Mouse (Mus musculus) frontal cortex, postnatal 14 days (tissue): ENCODE measurements at regions not wholly inside any gene's neighbourhood (a gene's known extent, or its start where the extent isn't known, plus 50 kb on each side); places are given as distances from the start of the nearest gene placed in this dataset.

Source experiments
- DNase-seq, 2 experiments: peaks; one replicate each; pipeline ENCODE4 v3.0.0; 2022; ENCODE audit warnings: low spot score in 2 of 2

GRCm38 (mm10) chr1:128829536-128829935, 237.4 kb upstream of the Cxcr4 start:
- DNase-seq, result no peak

DNA sequence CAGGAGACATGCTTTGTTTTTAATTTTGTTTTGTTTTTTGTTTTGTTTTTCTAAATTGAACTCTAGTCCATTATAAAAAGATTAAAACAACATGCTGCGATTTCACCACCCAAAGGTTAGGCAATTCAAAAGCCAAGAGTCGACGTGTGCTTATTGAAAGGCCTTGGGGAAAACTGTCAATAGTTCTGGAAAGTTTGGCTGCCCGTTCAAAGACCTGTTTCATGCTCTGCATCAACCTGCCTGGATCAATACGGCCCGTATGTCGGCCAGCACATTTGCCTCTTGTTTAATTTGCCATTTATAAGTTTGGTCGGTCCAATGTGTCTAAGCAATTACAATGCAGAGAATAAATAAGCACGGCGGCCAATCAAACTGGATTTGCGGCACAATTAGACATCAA, 234.3 kb upstream of the Cxcr4 start:
- no peak for DNase-seq

DNA sequence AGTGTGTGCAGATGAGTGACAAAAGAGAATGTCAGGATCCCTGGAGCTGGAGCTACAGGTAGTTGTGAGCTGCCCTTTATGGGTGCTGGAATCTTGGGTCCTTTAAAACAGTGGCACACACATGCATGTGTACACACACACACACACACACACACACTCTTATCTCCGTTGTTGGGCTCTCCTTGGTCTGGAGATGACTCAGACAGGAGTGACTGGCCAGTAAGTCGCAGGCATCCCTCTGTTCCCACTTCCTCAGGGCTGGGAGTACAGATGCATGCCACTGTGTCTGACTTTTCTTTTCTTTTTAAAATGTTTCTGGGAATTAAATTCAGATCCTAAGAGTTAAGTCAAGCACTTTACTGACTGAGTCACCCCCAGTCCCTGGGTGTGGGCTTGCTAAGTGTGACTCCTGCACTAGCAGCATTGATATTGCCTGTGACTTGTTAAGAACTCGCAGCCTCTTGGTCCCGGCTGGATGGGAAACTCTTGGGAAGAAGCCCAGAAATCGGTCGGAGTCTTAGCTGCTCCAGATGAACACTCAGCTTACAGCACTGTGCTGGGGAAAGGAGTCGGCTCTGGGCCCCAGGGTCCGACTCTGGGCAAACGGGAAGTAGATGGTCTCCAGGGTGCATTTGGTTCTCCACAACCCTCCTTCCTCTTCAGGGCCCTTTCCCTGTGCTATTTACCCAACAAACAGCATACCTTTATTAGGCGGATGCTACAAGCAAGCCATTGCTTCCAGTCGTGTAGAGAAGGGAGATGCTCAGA, 233.0 kb upstream of the Cxcr4 start:
- DNase-seq, result no peak

GRCm38 (mm10) chr1:128824235-128824634, 232.1 kb upstream of the Cxcr4 start:
- DNase-seq, result peak; percentile 18 to 64

DNA sequence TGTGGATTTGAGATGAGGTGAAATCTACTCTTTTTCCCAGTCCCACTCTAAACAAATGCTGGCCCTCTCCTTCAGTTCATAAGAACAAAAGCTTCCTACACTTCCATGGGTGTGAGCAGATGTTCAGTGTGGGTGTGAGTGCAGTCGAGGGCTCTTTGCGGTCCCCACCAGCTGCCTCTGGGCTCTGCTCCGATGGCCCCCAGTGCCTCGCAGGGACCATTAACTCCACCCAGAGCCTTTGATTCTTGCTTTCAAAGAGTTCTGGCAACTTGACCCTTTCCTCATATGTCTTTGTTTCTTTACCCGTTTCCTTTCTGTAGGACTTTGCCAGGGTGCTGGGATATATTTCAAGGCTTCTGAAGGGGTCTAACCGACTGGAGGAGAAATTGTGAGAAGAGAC, 229.9 kb upstream of the Cxcr4 start:
- no peak for DNase-seq

DNA sequence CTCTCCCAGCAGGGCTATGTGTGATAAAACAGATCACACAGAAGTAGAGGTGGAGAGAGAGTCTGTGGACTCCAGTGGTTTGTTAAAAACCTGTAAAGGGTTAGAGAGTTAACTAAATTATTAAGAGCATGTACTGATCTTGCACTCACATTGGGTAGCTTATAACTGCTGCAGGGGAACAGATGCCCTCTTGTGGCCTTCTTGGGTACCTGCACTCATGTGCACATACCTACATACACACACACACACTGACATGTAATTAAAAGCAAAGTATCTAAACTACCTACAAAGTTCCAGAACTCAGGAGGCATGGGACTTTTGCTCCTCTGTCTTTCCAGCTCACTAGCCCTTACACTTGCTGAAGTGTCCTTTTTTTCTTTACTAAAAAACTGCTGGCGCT, 228.4 kb upstream of the Cxcr4 start:
- DNase-seq, result no peak

- DNase-seq, result no peak
Measured at GRCm38 (mm10) chr1:128819611-128820010, 227.5 kb upstream of the Cxcr4 start.

- no peak for DNase-seq
Measured at GRCm38 (mm10) chr1:128813379-128813778, 221.3 kb upstream of the Cxcr4 start.

DNA sequence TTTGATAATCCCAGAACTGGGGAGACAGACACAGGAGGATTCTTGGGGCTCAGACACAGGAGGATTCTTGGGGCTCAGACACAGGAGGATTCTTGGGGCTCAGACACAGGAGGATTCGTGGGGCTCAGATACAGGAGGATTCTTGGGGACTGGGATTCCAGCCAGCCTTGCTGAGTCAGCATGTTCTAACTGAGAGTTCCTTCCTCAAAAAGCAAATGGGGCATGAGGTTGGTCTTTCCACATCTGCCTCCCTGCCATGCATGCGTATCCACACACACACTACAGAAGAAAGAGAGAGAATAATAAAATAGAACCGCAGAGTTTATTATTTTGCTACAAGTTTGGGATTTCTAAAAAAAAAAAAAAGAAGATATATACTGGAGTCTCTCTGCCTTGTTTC, 218.8 kb upstream of the Cxcr4 start:
- DNase-seq, result no peak

- no peak for DNase-seq
Measured at GRCm38 (mm10) chr1:128810094-128810493, 218.0 kb upstream of the Cxcr4 start.

DNA sequence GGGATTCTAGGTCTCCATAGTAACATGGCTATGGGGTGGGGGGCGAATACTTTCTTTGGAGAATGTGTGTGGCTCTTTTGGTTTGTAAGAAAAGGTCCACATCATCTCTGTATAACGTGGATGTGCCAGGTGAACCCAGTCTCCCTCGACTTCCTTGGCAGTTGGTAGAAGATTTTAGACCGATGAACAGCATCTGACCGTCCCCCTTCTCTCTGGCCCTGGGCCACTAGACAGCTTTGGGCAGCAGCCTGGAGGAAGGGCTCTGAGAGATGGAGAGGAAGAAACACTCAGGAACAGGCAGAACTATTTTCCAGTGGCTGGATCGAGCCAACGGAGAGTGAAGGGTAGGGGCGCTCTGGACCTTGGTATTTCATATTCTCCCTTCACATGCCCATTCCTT, 217.5 kb upstream of the Cxcr4 start:
- DNase-seq, result no peak

DNA sequence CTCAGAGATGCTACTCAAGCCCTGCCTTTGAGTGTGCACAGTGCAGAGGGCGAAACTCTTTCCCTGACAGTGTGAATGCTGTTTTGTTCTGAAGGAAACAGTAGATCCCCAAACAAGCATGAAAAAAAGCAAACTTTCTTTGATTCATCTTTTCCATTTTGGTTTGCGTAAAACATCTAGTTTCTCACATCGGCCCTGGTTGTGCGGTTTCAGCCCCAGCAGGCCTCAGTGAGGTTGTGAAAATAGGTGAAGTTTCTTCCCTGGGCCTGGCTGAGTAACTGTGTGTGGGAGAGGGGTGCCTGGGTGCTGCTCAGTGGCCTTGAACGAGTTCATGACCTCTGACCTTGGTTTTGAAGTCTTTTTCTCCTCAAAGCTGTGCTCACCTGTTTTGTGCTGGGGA, 216.5 kb upstream of the Cxcr4 start:
- DNase-seq, result no peak

DNA sequence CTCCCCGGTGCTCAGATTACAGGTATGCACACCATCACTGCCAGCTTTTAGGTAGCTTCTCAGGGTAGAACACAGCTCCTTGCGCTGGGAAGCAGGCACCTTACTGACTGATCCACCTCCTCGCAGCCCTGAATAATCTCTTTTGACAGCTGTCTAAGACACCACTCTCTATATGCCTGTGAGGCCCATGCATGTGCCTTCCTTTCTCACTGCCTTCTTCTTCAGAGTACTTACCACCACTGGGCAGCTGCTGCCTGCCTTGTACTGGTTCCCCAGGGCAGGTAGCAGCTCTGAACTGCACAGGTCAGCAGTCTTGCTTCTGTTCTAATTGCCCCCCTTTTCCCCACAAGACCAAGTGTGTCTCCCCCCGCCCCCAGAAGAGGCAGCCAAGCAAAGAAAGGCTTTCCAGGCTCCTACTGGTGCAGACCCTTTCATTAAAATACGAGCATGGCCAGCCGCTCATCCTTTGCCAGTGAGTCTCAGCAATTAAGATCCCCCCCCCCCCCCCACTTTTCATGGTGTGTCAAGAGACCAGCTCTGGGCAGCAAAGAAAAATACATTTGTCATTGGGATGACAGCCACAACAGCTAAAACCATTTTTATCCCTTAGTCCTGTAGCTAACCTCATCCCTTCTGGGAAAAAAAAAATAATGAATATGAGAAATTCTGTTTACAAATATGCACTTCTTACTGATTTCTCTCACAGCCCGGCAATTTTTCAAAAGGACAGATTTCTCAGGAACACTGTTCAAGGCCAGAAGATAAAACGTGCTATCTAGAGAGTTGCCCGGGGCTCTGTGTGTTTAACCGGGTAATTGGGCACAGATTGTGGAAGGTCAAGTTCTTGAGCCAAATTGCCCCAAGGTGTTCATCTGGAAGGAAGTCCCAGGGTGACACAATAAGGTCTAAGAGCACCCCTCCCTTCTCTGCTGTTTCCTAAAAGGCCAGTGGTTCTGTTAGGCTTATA, 213.9 kb upstream of the Cxcr4 start:
- DNase-seq, result no peak

DNA sequence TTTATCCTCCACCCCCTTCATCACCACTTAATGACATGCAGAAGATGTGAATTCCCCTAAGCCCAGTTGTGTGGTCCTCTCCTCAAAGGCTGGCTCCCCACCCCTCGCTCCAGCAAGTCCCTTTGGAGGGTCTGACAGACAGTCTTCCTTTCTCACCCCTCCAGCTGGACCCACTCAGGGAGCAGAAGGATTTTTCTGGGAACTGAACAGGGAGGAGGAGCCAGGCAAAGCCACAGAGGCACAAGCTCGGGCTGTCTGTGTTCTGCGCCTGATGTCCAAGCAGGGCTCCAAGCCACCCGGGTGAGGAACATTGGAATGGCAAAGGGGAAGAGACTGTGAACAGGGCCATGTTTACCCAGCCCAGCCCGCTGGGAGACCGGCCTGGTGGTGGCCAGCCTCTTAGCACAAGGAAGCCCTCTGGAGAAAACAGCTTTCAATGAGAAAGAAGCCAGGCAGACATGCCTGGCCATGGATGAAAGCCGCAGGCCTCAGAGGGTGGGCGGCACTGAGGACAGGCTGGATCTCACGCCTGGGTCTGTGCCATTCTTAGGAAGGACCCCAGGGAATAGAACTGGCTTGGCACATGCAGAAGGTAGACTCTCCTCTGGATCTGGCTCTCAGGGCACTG, 211.5 kb upstream of the Cxcr4 start:
- DNase-seq, result no peak

DNA sequence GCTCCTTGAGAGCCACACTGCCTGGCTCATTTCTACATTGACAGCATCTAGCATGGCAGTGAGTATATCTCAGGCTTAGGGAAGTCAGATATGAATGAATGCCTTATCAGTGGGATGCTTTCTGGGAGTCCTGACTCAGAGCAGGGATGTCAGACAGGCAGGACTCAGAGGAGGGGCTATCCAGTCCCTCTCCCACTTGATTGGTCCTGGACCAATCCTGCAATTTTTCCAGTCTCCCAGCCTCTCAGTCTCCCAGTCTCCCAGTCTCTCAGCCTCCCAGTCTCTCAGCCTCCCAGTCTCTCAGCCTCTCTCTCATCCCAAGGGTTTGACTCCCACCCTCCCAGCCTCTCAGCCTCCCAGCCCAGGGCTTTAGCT, 211.0 kb upstream of the Cxcr4 start:
- DNase-seq, result no peak

GRCm38 (mm10) chr1:128798721-128799120, 206.6 kb upstream of the Cxcr4 start:
- DNase-seq, result no peak

DNA sequence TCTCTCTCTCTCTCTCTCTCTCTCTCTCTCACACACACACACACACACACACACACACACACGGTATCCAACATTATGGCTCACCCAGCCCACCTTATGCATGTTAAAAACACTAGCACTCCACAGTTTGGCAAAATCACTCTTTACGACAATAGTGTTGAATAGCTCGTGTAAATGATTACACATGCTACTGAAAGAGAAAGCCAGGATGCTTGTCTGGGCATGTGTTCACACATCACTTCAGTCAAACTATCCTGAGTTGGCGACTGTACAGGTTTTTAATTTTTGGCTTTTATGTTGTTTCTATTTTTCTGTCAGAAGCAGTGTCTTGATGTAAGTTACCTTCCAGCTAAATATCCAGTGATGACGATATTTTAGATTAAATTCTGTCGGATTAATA, 203.6 kb upstream of the Cxcr4 start:
- no peak for DNase-seq

DNA sequence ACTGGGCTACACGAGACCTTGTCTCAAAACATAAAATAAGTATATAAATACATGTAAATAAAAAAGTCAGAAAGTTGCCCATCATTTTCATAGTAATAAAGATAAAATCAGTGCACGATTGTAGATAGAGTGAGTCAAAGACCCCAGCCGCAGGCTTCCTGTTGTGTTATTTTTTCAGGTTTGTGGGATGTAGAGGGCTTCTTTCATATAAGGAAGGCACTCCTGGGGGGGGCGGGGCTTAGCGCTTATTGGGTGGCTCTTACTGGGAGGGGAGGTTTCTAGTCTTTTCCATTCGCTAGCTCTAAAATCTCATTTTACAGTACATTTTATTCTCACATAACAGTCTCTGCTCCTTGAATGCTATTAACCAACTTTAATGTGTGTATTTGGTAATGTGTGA, 198.8 kb upstream of the Cxcr4 start:
- no peak for DNase-seq

- DNase-seq, result no peak
Measured at GRCm38 (mm10) chr1:128789567-128790335, 197.7 kb upstream of the Cxcr4 start.

GRCm38 (mm10) chr1:128788227-128788626, 196.1 kb upstream of the Cxcr4 start:
- no peak for DNase-seq

DNA sequence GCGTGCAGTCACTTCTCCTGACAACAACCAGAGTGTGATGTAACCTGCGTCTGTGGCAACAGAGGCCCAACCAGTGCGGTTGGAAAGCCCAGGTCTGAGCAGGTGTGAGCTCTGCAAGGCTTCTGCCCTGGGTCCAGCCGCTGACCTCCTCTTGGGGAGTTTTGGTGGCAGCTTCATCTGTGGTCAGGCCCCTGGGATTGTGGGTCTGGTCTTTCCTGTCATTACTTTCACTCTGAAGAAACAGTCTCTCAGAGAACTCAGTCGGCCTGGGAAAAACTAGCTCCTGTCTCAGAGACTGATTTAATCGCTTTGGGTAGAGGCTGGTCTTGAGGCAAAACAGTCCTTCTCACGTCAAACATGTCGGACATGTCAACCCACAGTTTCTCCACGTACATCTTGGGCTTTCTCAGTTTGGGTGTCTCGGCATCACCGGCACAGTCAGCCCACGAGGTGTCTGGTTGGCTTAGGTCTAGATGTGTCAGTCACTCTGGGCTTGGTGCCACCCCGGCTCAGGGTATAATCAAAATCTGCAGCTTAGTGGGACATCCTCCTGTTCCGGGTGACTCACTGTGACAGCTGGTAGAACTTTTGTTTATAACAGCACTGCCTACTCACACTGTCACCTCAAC, 195.0 kb upstream of the Cxcr4 start:
- DNase-seq, result peak; percentile 47 to 56
